Mouse (Mus musculus) urinary bladder, postnatal 14 days (tissue): Measurements from ENCODE around the gene Fam57a.

Source experiments
- DNase-seq: peaks from one replicate; pipeline ENCODE4 v3.0.0; 2021; ENCODE audit warnings: low spot score

Gene Fam57a

DNA sequence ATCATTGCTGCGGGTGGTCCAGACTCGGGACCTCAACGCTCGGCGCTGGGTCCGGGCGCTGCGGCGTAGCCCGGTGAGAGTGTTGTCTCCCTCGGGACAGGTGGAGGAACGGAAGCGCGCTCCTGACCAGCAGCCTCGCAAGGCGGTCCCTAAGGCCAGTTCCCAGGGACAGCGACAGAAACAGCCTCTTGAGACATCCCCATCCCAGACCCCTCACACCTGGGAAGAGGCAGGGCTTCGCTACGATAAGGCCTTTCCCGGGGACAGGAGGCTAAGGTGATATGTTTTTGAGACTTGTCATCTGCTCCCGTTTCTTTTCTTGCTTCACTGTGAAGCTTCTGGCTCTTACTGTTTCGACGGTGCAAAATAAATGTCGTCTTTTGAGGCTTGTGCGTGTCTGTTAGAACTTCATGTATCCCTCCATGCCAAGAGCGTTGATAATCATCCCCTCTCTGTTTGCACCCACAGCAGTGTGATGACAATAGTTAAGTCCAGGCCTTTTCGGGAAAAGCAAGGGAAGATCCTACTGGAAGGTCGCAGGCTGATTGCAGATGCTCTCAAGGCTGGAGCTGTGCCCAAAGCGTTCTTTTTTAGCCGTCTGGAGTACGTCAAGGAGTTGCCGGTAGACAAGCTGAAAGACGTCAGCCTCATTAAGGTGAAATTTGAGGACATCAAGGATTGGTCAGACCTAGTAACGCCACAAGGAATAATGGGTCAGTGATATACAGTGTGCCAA lies 64.5 kb downstream of the Fam57a start:
- DNase-seq, result no peak

- no peak for DNase-seq
Observed at GRCm38 (mm10) chr11:76246439-76246838, 67.0 kb downstream of the Fam57a start.

DNA sequence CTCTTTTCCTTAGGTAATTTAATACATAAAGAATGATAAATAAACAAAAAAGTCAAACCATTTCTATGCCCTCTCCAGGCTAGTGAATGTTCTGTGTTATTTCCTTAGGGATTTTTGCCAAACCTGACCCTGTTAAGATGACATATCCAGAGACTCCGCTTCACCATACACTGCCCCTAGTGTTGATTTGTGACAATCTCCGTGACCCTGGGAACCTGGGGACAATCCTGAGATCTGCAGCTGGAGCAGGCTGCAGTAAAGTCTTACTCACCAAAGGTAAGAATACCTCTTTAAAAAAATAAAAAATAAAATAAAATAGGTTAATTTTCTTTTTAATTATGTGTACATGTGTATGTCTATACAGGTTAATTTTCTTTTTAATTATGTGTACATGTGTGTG lies 67.8 kb downstream of the Fam57a start:
- DNase-seq, result no peak

- peak; percentile 42 for DNase-seq
Observed at GRCm38 (mm10) chr11:76252036-76252435, 72.6 kb downstream of the Fam57a start.

DNA sequence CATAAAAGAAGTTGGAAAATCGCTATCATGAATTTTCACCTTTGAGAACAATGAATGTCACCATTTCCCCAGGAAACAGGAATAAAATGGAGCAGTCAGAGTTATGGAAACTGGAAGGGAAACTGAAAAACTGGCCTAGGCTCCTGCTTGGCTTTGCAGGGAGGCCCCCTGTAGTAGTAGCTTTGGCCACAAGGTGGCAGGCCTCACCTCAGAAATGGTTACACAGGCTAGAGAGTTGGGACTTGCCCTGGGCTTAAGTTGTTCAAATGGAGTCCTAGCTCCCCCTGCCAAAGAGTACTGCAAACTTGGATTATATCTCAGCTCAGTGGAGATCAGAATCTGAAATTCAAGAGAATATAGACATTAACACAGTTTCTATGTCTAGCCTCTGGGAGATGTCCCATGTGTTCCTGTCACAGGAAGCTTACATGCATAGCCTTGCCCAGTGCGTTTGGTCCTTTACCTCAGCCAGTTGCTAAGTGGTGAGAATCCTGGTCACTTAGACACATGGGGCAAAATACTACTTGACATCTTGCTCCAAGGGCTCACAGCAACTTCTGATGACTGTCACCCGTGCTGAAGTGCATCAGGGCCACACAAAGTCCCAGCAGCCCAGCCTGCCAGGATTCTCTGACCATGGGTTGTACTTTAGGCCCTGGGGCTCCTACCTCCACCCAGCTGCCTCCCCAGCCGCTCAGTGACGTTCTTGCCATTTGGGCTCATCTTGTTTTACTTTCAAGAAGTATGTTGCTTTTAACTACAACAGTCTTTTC lies 73.9 kb downstream of the Fam57a start:
- DNase-seq, result peak; percentile 89

DNA sequence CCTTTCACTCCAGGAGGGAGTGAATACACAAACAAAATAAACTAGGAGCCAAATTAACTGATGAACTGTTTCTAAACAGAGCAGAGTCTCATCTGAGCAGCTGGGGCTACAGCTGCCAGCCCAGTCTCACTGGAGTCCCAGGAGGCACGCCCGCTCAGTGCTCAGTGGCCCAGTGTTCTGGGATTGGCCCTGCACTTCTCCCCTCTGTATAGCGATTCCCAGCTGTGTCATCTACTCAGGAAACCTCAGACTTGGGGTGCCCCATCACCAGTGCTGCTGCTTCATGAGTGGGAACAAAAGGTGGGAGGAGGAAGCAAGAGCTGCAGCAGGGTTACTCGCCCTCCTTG lies 74.4 kb downstream of the Fam57a start:
- no peak for DNase-seq

DNA sequence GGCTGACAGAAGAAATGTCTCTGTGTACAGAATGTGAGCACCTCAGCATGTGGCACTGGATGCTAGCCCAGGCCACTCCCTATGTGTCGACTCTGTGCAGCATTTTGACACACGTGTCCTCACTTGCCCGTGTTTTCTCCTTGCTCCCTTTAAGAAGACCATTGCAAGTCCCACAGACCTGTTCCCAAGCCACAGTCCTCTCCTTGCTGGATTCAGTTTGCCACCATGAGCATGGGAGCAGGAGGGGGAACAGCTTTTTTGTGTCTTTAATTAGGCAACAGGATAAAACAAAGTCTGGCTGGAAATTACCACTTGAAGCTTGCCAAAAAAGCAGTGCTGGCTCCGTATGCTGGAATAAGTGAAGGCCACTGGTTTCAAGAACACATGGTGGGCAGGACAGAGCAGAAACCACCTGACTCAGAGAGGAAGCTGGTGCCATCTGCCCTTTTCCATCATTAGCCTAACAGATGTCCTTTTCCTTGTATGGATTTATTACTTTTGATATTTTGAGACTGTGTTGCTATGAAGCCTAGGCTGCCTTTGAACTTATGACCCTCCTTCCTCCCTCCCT lies 76.0 kb downstream of the Fam57a start:
- DNase-seq, result no peak

GRCm38 (mm10) chr11:76256129-76256528 lies 76.7 kb downstream of the Fam57a start:
- no peak for DNase-seq

DNA sequence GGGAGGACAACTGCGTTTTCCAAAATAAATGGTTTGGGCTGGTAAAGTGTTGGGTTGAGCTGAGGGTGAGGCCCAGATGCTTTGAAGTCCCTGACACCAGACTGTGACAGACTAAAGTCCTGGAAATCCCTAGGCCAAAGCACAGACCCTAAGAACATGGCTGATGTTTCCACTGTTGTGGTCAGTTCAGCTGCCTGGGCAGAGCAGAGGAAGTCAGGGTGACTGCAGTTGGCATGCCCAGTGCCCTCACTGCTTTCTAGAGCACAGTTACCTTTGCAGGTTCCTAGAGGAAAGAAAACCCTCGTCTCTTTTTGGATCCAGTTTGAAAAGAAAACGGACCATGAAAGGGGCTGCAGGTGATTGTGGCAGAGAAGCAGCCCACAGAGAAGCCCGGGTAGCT lies 77.9 kb downstream of the Fam57a start:
- DNase-seq, result no peak

GRCm38 (mm10) chr11:76258511-76258910 lies 79.0 kb downstream of the Fam57a start:
- no peak for DNase-seq

- DNase-seq, result no peak
Observed at GRCm38 (mm10) chr11:76260208-76261050, 81.0 kb downstream of the Fam57a start.

- no peak for DNase-seq
Observed at GRCm38 (mm10) chr11:76261224-76261623, 81.8 kb downstream of the Fam57a start.

GRCm38 (mm10) chr11:76262611-76263351 lies 83.3 kb downstream of the Fam57a start:
- DNase-seq, result no peak
